Mouse (Mus musculus): ENCODE results near the gene Lrig3. TPM values are rescaled to one million over a fixed set of nuclear protein-coding genes. Genes with fewer than 3 reads are reported as not detected.

Gene Lrig3
- polyA plus RNA-seq, 1 experiment from 2014 or later: 12.1 TPM

DNA sequence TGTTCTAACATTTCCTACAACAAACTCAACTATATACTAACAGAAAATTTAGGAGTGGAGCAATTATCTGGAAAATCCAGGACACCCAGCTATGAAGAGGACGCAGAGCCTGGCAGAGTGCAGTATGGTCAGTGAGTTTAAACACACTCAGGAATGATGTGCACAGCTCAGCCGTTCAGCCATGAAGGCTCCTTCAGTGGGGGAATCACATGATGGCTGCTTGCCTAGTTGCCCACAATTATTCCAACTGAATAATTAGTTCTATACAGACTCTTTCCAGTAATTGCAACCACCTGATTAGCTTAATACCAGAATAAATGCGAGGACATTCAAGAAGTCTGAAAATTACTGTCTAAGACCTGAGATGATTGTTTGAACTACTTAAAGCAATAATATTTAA, 31.9 kb upstream of the Lrig3 start:
- 70% methylated on average over 3 of the region's 3 CpGs for WGBS
- Histone ChIP-seq H3K9me3 (ENCODE audit: low read depth, low read length) (no peaks in the 10 kb centered on the region), H3K4me1 (ENCODE audit: insufficient read depth) (0 out of 2 replicates have a peak, but pooled peaks cover 6% of the 10 kb centered on the region), H3K9ac (no peak overlapping the region), H3K27me3 (ENCODE audit: insufficient read depth, low read length) (no peaks in the 10 kb centered on the region), H3K27ac (ENCODE audit: low read depth) (no peak overlapping the region), H3K4me3 (ENCODE audit: low read depth, low read length) (no peak overlapping the region), H3K4me2 (no peak overlapping the region), H3K36me3 (ENCODE audit: insufficient read depth) (no peaks in the 10 kb centered on the region)
- ATAC-seq (ENCODE audit: insufficient read depth) (no peak), DNase-seq (no peak)
- no peak for TF ChIP-seq CTCF (IDR thresholded peaks at IDR 0.05; ENCODE audit: low read depth)

DNA sequence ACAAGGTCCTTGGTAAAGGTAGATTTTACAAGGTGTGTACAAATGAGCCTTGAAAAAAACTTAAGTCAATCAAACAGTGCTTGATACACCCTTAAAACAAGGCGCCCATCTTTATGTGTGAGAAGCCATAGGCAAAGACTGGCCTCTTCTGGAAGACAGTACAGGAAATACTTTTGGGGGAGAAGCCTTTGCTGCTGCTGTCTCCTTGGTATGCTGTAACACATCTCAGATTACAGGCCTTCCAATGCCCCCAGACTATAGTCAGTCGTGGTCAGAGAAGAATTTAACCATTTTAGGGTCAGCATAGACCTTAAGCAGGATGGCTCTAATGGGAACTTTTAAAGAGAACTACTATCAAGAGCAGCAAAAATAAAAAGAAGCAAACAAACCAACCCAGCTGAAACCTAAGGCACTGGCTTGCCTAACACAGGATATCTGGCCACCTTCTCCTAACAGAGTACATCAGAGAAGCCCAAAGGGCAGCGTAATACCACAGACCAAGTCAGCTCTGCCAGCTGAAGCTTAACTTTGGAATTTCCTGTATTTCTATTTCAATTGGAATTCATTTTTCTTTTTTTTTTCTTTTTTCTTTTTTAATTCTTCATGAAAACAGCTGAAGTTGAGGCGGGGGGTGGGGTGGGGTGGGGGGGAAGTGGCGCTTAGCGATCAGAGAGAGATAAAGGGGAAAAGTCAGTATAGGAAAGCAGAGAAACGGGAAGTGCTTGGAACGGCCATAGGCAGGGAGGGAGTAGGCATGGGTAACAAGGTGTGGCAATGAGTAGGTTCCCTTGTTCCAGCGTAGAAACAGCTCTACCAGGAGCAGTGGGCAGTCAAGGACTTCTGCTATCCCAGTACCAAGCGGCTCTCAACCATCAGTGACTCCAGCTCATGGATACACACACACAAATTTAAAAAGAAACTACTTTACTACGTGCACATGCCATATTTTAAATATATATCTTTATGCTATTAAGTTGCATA, 28.2 kb upstream of the Lrig3 start:
- WGBS: 36% methylated on average over 11 of the region's 11 CpGs
- H3K9ac ChIP-seq: no peak overlapping the region
- no peaks in the 10 kb centered on the region for H3K9me3 ChIP-seq (ENCODE audit: low read depth, low read length)
- DNase-seq (no peak), ATAC-seq (ENCODE audit: insufficient read depth) (peak; percentile 64)
- TF ChIP-seq CTCF (IDR thresholded peaks at IDR 0.05; ENCODE audit: low read depth): no peak
- no peak overlapping the region for H3K4me2 ChIP-seq
- H3K27ac ChIP-seq (ENCODE audit: low read depth): no peak overlapping the region
- H3K4me3 ChIP-seq (ENCODE audit: low read depth, low read length): no peak overlapping the region
- H3K36me3 ChIP-seq (ENCODE audit: insufficient read depth): no peaks in the 10 kb centered on the region
- no peaks in the 10 kb centered on the region for H3K27me3 ChIP-seq (ENCODE audit: insufficient read depth, low read length)
- 0 out of 2 replicates have a peak, but pooled peaks cover 6% of the 10 kb centered on the region for H3K4me1 ChIP-seq (ENCODE audit: insufficient read depth)

DNA sequence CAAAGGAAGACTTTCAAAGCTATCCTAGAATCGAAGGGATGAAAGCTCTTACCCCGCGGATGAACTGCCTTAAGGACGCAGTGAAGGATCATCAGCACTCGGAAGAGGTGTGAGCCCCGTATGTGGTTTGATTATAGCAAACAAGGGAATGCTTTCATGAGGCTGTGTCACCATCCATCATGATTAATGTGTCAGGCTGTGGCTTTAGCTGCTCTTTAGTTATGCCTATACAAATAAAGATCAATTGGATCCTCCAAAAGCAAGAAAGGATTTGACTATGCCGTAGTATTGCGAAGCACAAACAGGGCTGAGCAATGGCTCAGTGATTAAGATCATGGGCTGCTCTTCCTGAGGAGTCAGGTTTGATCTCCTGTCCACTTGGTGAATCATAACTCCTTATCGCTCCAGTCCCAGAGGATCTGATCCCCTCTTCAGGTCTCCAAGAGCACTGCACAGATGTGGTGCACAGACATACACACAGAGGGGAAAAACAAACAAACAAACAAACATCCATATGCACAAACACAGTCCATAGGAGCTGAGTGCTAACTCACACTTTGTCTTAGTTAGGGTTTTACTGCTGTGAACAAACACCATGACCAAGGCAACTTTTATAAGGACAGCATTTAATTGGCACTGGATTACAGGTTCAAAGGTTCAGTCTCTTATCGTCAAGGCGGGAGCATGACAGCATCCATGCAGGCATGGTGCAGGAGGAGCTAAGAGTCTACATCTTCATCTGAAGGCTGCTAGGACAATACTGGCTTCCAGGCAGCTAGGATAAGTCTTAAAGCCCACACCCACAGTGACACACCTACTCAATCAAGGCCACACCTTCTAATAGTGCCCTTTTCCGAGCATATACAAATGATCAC, 27.2 kb upstream of the Lrig3 start:
- no peaks in the 10 kb centered on the region; the same call in 1 of the 2 replicates for H3K27me3 ChIP-seq (ENCODE audit: insufficient read depth, low read length)
- DNase-seq (no peak), ATAC-seq (ENCODE audit: insufficient read depth) (no peak; the same call in 1 of the 2 replicates)
- no peaks in the 10 kb centered on the region for H3K9me3 ChIP-seq (ENCODE audit: low read depth, low read length)
- 0 out of 2 replicates have a peak, but pooled peaks cover 6% of the 10 kb centered on the region for H3K4me1 ChIP-seq (ENCODE audit: insufficient read depth)
- H3K9ac ChIP-seq: no peak overlapping the region
- H3K36me3 ChIP-seq (ENCODE audit: insufficient read depth): no peaks in the 10 kb centered on the region
- H3K4me3 ChIP-seq (ENCODE audit: low read depth, low read length): no peak overlapping the region
- no peak for TF ChIP-seq CTCF (IDR thresholded peaks at IDR 0.05; ENCODE audit: low read depth)
- WGBS: 31% methylated on average over 12 of the region's 12 CpGs
- H3K4me2 ChIP-seq: 0 out of 2 replicates have a peak overlapping the region, but pooled peaks have one; percentile 15
- H3K27ac ChIP-seq (ENCODE audit: low read depth): no peak overlapping the region

- no peak for TF ChIP-seq CTCF (IDR thresholded peaks at IDR 0.05; ENCODE audit: low read depth)
- 0 out of 2 replicates have a peak, but pooled peaks cover 6% of the 10 kb centered on the region for H3K4me1 ChIP-seq (ENCODE audit: insufficient read depth)
- DNase-seq: no peak
- ATAC-seq (ENCODE audit: insufficient read depth): no peak
- no peak overlapping the region for H3K4me3 ChIP-seq (ENCODE audit: low read depth, low read length)
- no peaks in the 10 kb centered on the region for H3K36me3 ChIP-seq (ENCODE audit: insufficient read depth)
- H3K9me3 ChIP-seq (ENCODE audit: low read depth, low read length): no peaks in the 10 kb centered on the region
- no peak overlapping the region for H3K9ac ChIP-seq
- WGBS: 66% methylated on average over 11 of the region's 11 CpGs
- H3K27me3 ChIP-seq (ENCODE audit: insufficient read depth, low read length): no peaks in the 10 kb centered on the region; the same call in 1 of the 2 replicates
- H3K4me2 ChIP-seq: no peak overlapping the region
- no peak overlapping the region for H3K27ac ChIP-seq (ENCODE audit: low read depth)
Observed at GRCm38 (mm10) chr10:125940316-125941059, 25.5 kb upstream of the Lrig3 start.

DNA sequence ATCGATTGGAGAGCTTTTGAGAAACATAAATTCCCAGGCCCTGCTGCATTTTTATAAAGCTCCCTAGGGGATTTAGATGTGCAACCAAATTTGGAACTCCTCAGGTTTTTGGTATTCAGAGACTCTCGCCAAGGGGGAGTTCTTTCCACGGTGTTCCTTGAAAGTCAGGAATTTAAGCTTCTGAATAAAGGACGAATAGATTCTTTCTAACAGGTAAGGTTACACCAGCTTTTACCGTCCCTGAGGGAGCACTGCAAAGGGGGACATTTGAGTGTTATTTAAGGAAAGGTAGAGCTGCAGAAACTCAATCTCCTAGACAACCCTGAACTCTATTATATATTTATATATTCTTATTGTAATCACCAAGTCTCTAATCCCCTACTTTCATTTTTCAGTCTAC, 22.9 kb upstream of the Lrig3 start:
- 40% methylated on average over 5 of the region's 5 CpGs for WGBS

GRCm38 (mm10) chr10:125944762-125945504, 21.0 kb upstream of the Lrig3 start:
- H3K27me3 ChIP-seq (ENCODE audit: insufficient read depth, low read length): no peaks in the 10 kb centered on the region; the same call in 1 of the 2 replicates
- H3K4me1 ChIP-seq (ENCODE audit: insufficient read depth): peaks cover 2% of the 10 kb centered on the region; the same call in 1 of the 2 replicates
- no peaks in the 10 kb centered on the region for H3K9me3 ChIP-seq (ENCODE audit: low read depth, low read length)
- ATAC-seq (ENCODE audit: insufficient read depth) (no peak), DNase-seq (no peak)
- no peaks in the 10 kb centered on the region for H3K36me3 ChIP-seq (ENCODE audit: insufficient read depth)
- no peak overlapping the region for H3K27ac ChIP-seq (ENCODE audit: low read depth)
- WGBS: 54% methylated on average over 11 of the region's 11 CpGs
- no peak overlapping the region for H3K4me2 ChIP-seq
- H3K4me3 ChIP-seq (ENCODE audit: low read depth, low read length): no peak overlapping the region
- no peak for TF ChIP-seq CTCF (IDR thresholded peaks at IDR 0.05; ENCODE audit: low read depth)
- no peak overlapping the region for H3K9ac ChIP-seq

More for the DNA sequence above, 22.9 kb upstream of the Lrig3 start:
- Histone ChIP-seq H3K4me3 (ENCODE audit: low read depth, low read length) (no peak overlapping the region), H3K4me2 (no peak overlapping the region), H3K36me3 (ENCODE audit: insufficient read depth) (no peaks in the 10 kb centered on the region), H3K27ac (ENCODE audit: low read depth) (no peak overlapping the region), H3K4me1 (ENCODE audit: insufficient read depth) (0 out of 2 replicates have a peak, but pooled peaks cover under 1% of the 10 kb centered on the region), H3K9me3 (ENCODE audit: low read depth, low read length) (no peaks in the 10 kb centered on the region), H3K9ac (no peak overlapping the region), H3K27me3 (ENCODE audit: insufficient read depth, low read length) (no peaks in the 10 kb centered on the region; the same call in 1 of the 2 replicates)
- ATAC-seq (ENCODE audit: insufficient read depth) (no peak), DNase-seq (no peak)
- no peak for TF ChIP-seq CTCF (IDR thresholded peaks at IDR 0.05; ENCODE audit: low read depth)
